In genomic region chr1:191461811-191462491, GRCm38 (mm10) we compare ENCODE assay signal across 8 mouse cellular contexts. TPM values are rescaled to one million over a fixed set of nuclear protein-coding genes. Genes with fewer than 3 reads are reported as not detected.
DNase-seq lines count a peak whose midpoint lies in the region; ATAC-seq and TF ChIP-seq lines count a peak whose summit lies in the region.

No protein-coding gene starts in this region.

- H3K4me2 ChIP-seq in intestine, embryonic 16.5 days (ENCODE audit: low read depth, low read length): peak overlapping the region; percentile 34
- peak overlapping the region; percentile 48 for H3K4me2 ChIP-seq in lung, embryonic 14.5 days
- H3K4me2 ChIP-seq in stomach, embryonic 14.5 days (replicated peaks; ENCODE audit: low read depth, low read length): peak overlapping the region; percentile 39

- TF ChIP-seq CTCF in lung, embryonic 14.5 days (IDR thresholded peaks at IDR 0.05; ENCODE audit: low read depth): no peak

- DNase-seq in adrenal gland, postnatal 14 days: peak; percentile 62
- DNase-seq in adrenal gland, adult 18-20 months (ENCODE audit: low spot score in 2 of 2): no peak
- DNase-seq in heart, adult 18-20 months: peak; percentile 60 to 81
- DNase-seq in lung, embryonic 14.5 days: peak; percentile 62
- no peak for DNase-seq in layer of hippocampus, adult 8-10 months (ENCODE audit: low spot score in 2 of 2)
- no peak for DNase-seq in right cerebral cortex, postnatal 36 days (ENCODE audit: low spot score in 2 of 2)

- no peak overlapping the region for H3K9ac ChIP-seq in intestine, embryonic 16.5 days (ENCODE audit: low read depth, low read length)
- H3K9ac ChIP-seq in lung, embryonic 14.5 days: 0 out of 2 replicates have a peak overlapping the region, but pooled peaks have one; percentile 14
- H3K9ac ChIP-seq in stomach, embryonic 14.5 days (replicated peaks; ENCODE audit: low read depth, low read length): no peak overlapping the region

- H3K4me3 ChIP-seq in intestine, embryonic 16.5 days (ENCODE audit: low read length): no peak overlapping the region
- H3K4me3 ChIP-seq in lung, embryonic 14.5 days (ENCODE audit: low read depth, low read length): no peak overlapping the region
- no peak overlapping the region for H3K4me3 ChIP-seq in stomach, embryonic 14.5 days (ENCODE audit: low read depth, low read length)

- no peaks in the 10 kb centered on the region for H3K9me3 ChIP-seq in intestine, embryonic 16.5 days (ENCODE audit: control insufficient read depth, low read length)
- no peaks in the 10 kb centered on the region for H3K9me3 ChIP-seq in lung, embryonic 14.5 days (ENCODE audit: low read depth, low read length)
- no peaks in the 10 kb centered on the region for H3K9me3 ChIP-seq in stomach, embryonic 14.5 days (ENCODE audit: control insufficient read depth, low read depth, low read length)

- 15% methylated on average over 9 of the region's 9 CpGs for WGBS in intestine, embryonic 16.5 days
- WGBS in lung, embryonic 14.5 days: 7% methylated on average over 9 of the region's 9 CpGs
- WGBS in stomach, embryonic 14.5 days: 5% methylated on average over 9 of the region's 9 CpGs

- peaks cover 12% of the 10 kb centered on the region for H3K4me1 ChIP-seq in intestine, embryonic 16.5 days (ENCODE audit: control insufficient read depth, insufficient read depth, low read length)
- peaks cover 17% of the 10 kb centered on the region for H3K4me1 ChIP-seq in lung, embryonic 14.5 days (ENCODE audit: insufficient read depth)
- H3K4me1 ChIP-seq in stomach, embryonic 14.5 days (ENCODE audit: control insufficient read depth, insufficient read depth, low read length): peaks cover 10% of the 10 kb centered on the region; the same call in 1 of the 2 replicates

- ATAC-seq in intestine, embryonic 16.5 days: peak; percentile 86
- peak; percentile 81 for ATAC-seq in lung, embryonic 14.5 days (ENCODE audit: insufficient read depth)
- peak; percentile 68; the same call in 1 of the 2 replicates for ATAC-seq in stomach, embryonic 14.5 days (ENCODE audit: insufficient number of reproducible peaks, insufficient read depth, low FRiP score, low read depth)

- no peaks in the 10 kb centered on the region for H3K36me3 ChIP-seq in intestine, embryonic 16.5 days (ENCODE audit: control insufficient read depth, insufficient read depth, low read length)
- no peaks in the 10 kb centered on the region for H3K36me3 ChIP-seq in lung, embryonic 14.5 days (ENCODE audit: insufficient read depth)
- H3K36me3 ChIP-seq in stomach, embryonic 14.5 days (ENCODE audit: control insufficient read depth, insufficient read depth, low read length): no peaks in the 10 kb centered on the region

- H3K27me3 ChIP-seq in intestine, embryonic 16.5 days (replicated peaks; ENCODE audit: control insufficient read depth, insufficient read depth, low read length): no peaks in the 10 kb centered on the region
- H3K27me3 ChIP-seq in lung, embryonic 14.5 days (ENCODE audit: insufficient read depth, low read length): no peaks in the 10 kb centered on the region
- H3K27me3 ChIP-seq in stomach, embryonic 14.5 days (ENCODE audit: control insufficient read depth, insufficient read depth, low read length): no peaks in the 10 kb centered on the region

- H3K27ac ChIP-seq in intestine, embryonic 16.5 days (ENCODE audit: low read length): peak overlapping the region; percentile 70
- peak overlapping the region; percentile 72; the same call in 1 of the 2 replicates for H3K27ac ChIP-seq in lung, embryonic 14.5 days (ENCODE audit: low read depth)
- H3K27ac ChIP-seq in stomach, embryonic 14.5 days (ENCODE audit: low read length): peak overlapping the region; percentile 40; the same call in 1 of the 2 replicates

RNA-seq across cellular contexts. Expression of gene Ppp2r5a, which starts 58.9 kb away (rescaled TPM):
- total RNA-seq in adrenal gland, postnatal 14 days (2021): 193 and 243 TPM in 2 replicates
- total RNA-seq in adrenal gland, adult 18-20 months (2021): 100 to 1,000 TPM; 196 to 437 TPM
- 100 to 1,000 TPM; 100 to 110 TPM for total RNA-seq in heart, adult 18-20 months (2021)
- 11.3 and 11.8 TPM in 2 replicates for polyA plus RNA-seq in intestine, embryonic 16.5 days (2015; fragmentation: Nextera tagmentation; extraction: Ambion mirVana)
- 40.8 and 42.7 TPM in 2 replicates for polyA plus RNA-seq in lung, embryonic 14.5 days (2014; fragmentation: Nextera tagmentation; extraction: Ambion mirVana)
- 22.5 and 24.9 TPM in 2 replicates for polyA plus RNA-seq in stomach, embryonic 14.5 days (2014; fragmentation: Nextera tagmentation; extraction: Ambion mirVana)
- 10 to 100 TPM; 65.1 to 76.6 (median 70.6) TPM for total RNA-seq in layer of hippocampus, adult 8-10 months (2022)

Comparison
In these comparisons a context has a peak if more than half of its experiments do, and no peak if none do; other contexts are left out.
1. DNase-seq: peak in adrenal gland, postnatal 14 days (single experiment), heart, adult 18-20 months (2 of 2) and lung, embryonic 14.5 days (single experiment); none in adrenal gland, adult 18-20 months (0 of 2), layer of hippocampus, adult 8-10 months (0 of 2) and right cerebral cortex, postnatal 36 days (0 of 2).
2. Peak in every context shown above with its lines, with median percentiles within 50 percentile points of each other: ATAC-seq, H3K27ac ChIP-seq and H3K4me2 ChIP-seq.